ENCODE assay signal across 20 mouse cellular contexts in genomic region chr19:11533888-11534445, GRCm38 (mm10). TPM values are rescaled to one million over a fixed set of nuclear protein-coding genes. Genes with fewer than 3 reads are reported as not detected.
DNase-seq lines count a peak whose midpoint lies in the region; TF ChIP-seq lines count a peak whose summit lies in the region.
"Had no signal": no experiment of that assay in that cellular context is flagged by ENCODE, and none has a peak within 500 bp of the region (broad histone marks: within the 10 kb centered on the region; RNA-seq: fewer than 3 reads in every experiment).

No protein-coding gene starts in this region.

- no peak for TF ChIP-seq CTCF in gastrocnemius, adult 2 months (IDR thresholded peaks at IDR 0.05)
- TF ChIP-seq CTCF in lung, adult 2 months (IDR thresholded peaks at IDR 0.05; ENCODE audit: insufficient read depth, low read length): no peak

- intact Hi-C loops in gastrocnemius, adult 2 months (cut with DNase I): no loop called here
- intact Hi-C loops in gastrocnemius, postnatal 14 days (cut with DNase I; ENCODE audit: low total_unique reads): no loop called here
- intact Hi-C loops in heart, postnatal 10 days (cut with DNase I): no loop called here

- WGBS in lung, adult 2 months: 32% methylated on average over 2 of the region's 2 CpGs

- TF ChIP-seq POLR2A in lung, adult 2 months (IDR thresholded peaks at IDR 0.05; ENCODE audit: borderline replicate concordance, extremely low read depth, low read depth, low read length): no peak

- no peak overlapping the region for H3K4me3 ChIP-seq in gastrocnemius, adult 2 months
- H3K4me3 ChIP-seq in lung, adult 2 months (replicated peaks; ENCODE audit: extremely low read depth, low read depth, low read length): no peak overlapping the region
- H3K4me3 ChIP-seq: forebrain, embryonic 12.5 days; hindbrain, embryonic 12.5 days; midbrain, embryonic 13.5 days had no signal

- H3K27ac ChIP-seq in gastrocnemius, adult 2 months: peak overlapping the region; percentile 4; the same call in 1 of the 2 replicates
- H3K27ac ChIP-seq: forebrain, embryonic 12.5 days; hindbrain, embryonic 12.5 days; midbrain, embryonic 13.5 days had no signal

- DNase-seq in gastrocnemius, adult 2 months: peak; percentile 60
- no peak for DNase-seq in gastrocnemius, postnatal 14 days
- DNase-seq in lung, adult 18-20 months: peak; percentile 40 to 54
- DNase-seq in lung, adult 2 months: no peak
- DNase-seq in heart, postnatal 10 days: peak; percentile 63 to 69
- DNase-seq in lung, postnatal 25 days (ENCODE audit: low spot score): peak; percentile 62
- DNase-seq in B cell, adult 2 months: no peak
- DNase-seq in kidney, adult 11 months: no peak
- DNase-seq: cerebellum, adult 11 months; kidney, postnatal 36 days; liver; right cerebral cortex, postnatal 14 days; thymus, adult 2 months had no signal

- H3K4me1 ChIP-seq in lung, adult 2 months (ENCODE audit: control insufficient read depth, insufficient read depth, low read length): no peaks in the 10 kb centered on the region
- H3K4me1 ChIP-seq: forebrain, embryonic 12.5 days; hindbrain, embryonic 12.5 days; midbrain, embryonic 13.5 days had no signal

RNA-seq across cellular contexts. Expression of gene Ms4a4d, which starts 2.6 kb away (rescaled TPM):
- 1 to 10 TPM; 4.0 TPM for total RNA-seq in gastrocnemius, adult 2 months (2021)
- 1 to 10 TPM; 4.7 to 5.3 TPM for total RNA-seq in gastrocnemius, postnatal 14 days (2021)
- 31.7 and 38.3 TPM in 2 replicates for polyA plus RNA-seq in lung, adult 2 months (2012; rRNA removed)
- total RNA-seq in heart, postnatal 10 days (2021): 1 to 10 TPM; 1.5 TPM
- total RNA-seq: left cerebral cortex, postnatal 14 days; MEL had no signal
- polyA plus RNA-seq: cortical plate, adult 2 months; forebrain, embryonic 12.5 days; hindbrain, embryonic 12.5 days; midbrain, embryonic 13.5 days had no signal

RNA-seq across cellular contexts. Expression of gene Ms4a6b, which starts 17.7 kb away (rescaled TPM):
- 1 to 10 TPM in 1 of 2 experiments, under 1 TPM in 1; 0.54 to 2.7 TPM for total RNA-seq in gastrocnemius, adult 2 months (2021)
- 1 to 10 TPM; 1.6 to 5.5 TPM for total RNA-seq in gastrocnemius, postnatal 14 days (2021)
- 4.2 and 7.2 TPM in 2 replicates for polyA plus RNA-seq in lung, adult 2 months (2012; rRNA removed)
- total RNA-seq in heart, postnatal 10 days (2021): 1 to 10 TPM; 2.9 to 4.7 TPM
- total RNA-seq: MEL had no signal

RNA-seq across cellular contexts. Expression of gene Gm8369, which starts 48.2 kb away (rescaled TPM):
- not detected for total RNA-seq in gastrocnemius, adult 2 months (2021)
- under 1 TPM in 1 of 2 experiments, not detected in 1; 0.29 TPM for total RNA-seq in gastrocnemius, postnatal 14 days (2021)
- 3.4 and 8.1 TPM in 2 replicates for polyA plus RNA-seq in lung, adult 2 months (2012; rRNA removed)
- under 1 TPM in 1 of 2 experiments, not detected in 1; 0.24 TPM for total RNA-seq in heart, postnatal 10 days (2021)
- total RNA-seq: MEL had no signal
- polyA plus RNA-seq: embryonic facial prominence, embryonic 14.5 days; forebrain, embryonic 12.5 days; hindbrain, embryonic 12.5 days; midbrain, embryonic 13.5 days had no signal

Comparison
In these comparisons a context has a peak if more than half of its experiments do, and no peak if none do; other contexts are left out.
1. DNase-seq: peak in gastrocnemius, adult 2 months (single experiment), lung, adult 18-20 months (2 of 2), heart, postnatal 10 days (2 of 2) and lung, postnatal 25 days (single experiment); none in gastrocnemius, postnatal 14 days (single experiment), lung, adult 2 months (single experiment), B cell, adult 2 months (0 of 2) and kidney, adult 11 months (single experiment).